Mouse (Mus musculus): ENCODE data around the gene Chrne.
A peak's percentile ranks its signal among the peaks of the same experiment; 100 is the strongest.

Chrne gene

GRCm38 (mm10) chr11:70619101-70619500, at the start of gene Chrne:
Chrne (minus strand) TSS chr11:70619216.
- DNase-seq (ENCODE audit: low spot score): no peak

GRCm38 (mm10) chr11:70668335-70668770, 49.3 kb upstream of the Chrne start:
- no peak for DNase-seq (ENCODE audit: low spot score)

GRCm38 (mm10) chr11:70667271-70668150, 48.5 kb upstream of the Chrne start:
- DNase-seq (ENCODE audit: low spot score): no peak

GRCm38 (mm10) chr11:70666687-70667086, 47.7 kb upstream of the Chrne start:
- DNase-seq (ENCODE audit: low spot score): no peak

DNA sequence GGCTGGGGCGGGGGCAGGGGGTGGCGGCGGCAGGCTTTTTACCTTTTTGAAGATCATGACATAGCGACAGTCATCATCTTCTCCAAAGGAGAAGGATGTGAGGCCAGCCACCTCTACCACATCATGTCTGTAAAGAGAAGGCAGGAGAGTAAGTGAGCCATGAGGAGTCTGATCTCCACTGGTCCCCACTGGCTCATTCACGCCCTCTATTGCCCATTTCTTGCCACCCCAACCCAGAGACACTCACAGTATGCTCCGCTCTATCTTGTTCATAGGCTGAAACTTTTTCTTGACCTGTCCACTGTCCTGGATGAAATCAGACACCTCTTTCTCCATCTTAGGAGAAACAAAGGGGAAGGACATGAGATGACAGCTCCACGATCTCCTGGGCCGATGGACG, 45.7 kb upstream of the Chrne start:
- no peak for DNase-seq (ENCODE audit: low spot score)

- no peak for DNase-seq (ENCODE audit: low spot score)
Measured at GRCm38 (mm10) chr11:70663957-70664356, 44.9 kb upstream of the Chrne start.

GRCm38 (mm10) chr11:70663101-70663500, 44.1 kb upstream of the Chrne start:
- DNase-seq (ENCODE audit: low spot score): no peak

DNA sequence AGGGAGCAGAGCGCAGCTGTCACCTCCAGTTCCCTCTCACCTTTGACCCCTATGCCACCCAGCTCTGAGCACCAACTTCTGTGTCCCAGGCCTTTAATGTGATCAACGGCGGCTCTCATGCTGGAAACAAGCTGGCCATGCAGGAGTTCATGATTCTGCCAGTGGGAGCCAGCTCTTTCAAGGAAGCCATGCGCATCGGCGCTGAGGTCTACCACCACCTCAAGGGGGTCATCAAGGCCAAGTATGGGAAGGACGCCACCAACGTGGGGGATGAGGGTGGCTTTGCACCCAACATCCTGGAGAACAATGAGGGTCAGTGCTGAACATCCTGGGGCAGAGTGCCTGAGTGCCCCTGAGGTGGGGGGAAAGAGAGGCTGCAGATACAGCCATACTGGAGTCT, 41.6 kb upstream of the Chrne start:
- no peak for DNase-seq (ENCODE audit: low spot score)

DNA sequence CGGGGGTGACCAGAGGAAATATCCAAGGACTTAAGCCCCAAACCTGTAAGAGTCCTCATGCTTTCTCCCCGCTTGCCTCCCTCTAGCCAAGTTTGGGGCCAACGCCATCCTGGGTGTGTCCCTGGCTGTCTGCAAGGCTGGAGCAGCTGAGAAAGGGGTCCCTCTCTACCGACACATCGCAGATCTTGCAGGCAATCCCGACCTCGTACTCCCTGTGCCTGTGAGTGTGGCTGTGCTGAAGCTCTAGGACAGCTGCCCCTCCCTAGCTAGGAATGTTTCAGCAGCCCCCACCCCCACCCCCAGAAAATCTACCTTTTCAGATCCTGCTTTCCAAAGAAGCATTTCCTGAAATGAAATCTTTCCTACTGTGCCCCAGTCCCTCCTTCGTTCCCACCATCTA, 39.9 kb upstream of the Chrne start:
- no peak for DNase-seq (ENCODE audit: low spot score)

DNA sequence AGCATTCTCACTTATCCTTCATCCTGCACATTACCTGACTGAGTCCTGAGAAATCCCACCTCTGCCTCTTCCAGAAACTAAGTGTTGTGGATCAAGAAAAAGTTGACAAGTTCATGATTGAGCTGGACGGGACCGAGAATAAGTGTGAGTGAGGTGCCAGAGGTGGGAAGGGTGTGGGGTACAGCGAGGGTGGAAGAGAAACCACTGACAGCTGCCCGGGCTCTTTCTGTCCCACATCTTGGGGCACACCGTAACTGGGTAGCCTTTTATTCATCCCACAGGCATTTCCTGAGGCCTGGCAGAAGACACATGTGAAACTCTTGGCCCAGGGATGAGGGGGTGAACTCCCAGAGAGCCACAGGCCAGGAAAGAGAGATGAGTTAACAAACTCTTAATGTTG, 39.5 kb upstream of the Chrne start:
- DNase-seq (ENCODE audit: low spot score): no peak

DNA sequence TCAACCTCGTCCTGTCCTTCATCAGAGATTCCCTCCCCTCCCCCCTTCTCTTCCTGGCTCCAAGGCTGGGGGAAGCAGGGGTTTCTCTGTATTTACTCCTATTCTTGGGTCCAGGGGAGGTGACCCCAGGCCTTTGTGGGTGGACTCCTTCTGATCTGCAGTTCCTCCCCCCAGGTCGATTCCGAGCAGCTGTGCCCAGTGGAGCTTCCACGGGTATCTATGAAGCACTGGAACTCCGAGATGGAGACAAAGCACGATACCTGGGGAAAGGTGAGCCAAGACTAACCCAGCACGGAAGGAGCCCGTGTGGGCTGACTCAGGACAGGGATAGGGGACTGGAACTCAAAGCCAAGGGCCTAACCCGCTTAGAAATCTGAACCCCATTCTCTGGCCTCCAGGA, 39.0 kb upstream of the Chrne start:
- no peak for DNase-seq (ENCODE audit: low spot score)

GRCm38 (mm10) chr11:70657573-70657972, 38.6 kb upstream of the Chrne start:
- DNase-seq (ENCODE audit: low spot score): no peak

DNA sequence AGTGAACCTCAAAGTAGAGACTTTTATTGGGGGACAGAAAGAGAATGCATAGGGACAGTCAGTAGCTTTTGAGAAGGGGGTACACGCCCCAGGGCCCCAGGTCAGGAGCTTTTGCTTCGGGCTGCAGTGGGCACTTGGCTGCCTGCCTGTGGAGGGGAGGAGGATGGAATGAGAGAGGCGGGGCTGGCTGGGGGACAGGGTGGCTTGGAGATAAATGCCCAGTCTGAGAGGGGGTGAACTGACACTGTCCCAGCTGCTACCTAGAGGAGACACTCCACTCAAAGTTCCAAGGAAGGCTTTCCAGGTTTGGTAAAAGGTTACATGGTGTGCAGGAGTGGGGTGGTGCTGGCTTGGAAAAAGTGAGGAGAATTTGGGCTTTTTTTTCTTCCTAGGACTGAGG, 37.9 kb upstream of the Chrne start, which contains the start of gene Eno3:
Gene Eno3 (plus strand): TSS at position 239 of the 400 bp plus-strand sequence.
- no peak for DNase-seq (ENCODE audit: low spot score)

GRCm38 (mm10) chr11:70656456-70656927, 37.5 kb upstream of the Chrne start:
- no peak for DNase-seq (ENCODE audit: low spot score)

DNA sequence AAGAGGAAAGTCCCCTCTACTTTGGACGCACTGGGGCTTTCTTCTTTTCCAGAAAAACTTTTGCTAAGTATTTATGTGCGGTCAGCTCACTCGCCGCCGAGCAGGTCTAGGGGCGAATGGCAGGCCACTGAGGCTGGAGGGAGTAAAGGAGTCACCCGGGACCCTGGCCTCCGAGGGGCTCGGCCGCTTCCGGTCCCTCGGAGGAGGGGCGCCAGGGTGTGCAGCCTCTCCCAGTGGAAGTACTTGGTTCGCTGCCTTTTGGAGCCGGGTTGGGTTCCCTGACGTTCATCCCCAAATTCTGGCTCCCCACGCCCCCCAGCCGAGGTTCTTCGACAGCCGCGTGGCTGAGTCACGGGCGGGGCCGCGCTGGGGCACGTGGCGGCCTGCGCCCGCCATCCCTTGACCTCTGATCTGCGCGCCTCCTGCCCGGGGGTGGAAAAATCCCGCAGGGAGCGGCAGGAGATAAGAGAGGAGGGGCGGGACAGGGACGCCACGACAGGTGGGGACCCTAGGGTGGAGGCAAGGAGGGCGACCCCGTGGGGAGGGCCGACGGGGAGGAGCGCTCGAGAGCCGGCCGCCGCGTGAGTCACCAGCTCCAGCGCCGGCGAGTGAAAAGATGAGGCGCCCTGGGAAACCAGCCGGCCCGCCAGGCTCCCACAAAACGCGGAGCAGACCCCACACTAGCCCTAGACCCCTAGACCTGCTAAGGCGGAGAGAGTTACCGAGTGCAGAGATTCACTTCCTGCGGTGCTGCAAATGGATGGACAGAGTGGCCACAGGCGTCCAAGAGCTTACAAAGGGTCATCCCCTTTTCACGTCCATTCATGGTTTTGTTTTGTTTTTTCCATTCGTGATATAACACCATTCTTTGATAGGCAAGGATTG, 36.8 kb upstream of the Chrne start:
- DNase-seq (ENCODE audit: low spot score): no peak

DNA sequence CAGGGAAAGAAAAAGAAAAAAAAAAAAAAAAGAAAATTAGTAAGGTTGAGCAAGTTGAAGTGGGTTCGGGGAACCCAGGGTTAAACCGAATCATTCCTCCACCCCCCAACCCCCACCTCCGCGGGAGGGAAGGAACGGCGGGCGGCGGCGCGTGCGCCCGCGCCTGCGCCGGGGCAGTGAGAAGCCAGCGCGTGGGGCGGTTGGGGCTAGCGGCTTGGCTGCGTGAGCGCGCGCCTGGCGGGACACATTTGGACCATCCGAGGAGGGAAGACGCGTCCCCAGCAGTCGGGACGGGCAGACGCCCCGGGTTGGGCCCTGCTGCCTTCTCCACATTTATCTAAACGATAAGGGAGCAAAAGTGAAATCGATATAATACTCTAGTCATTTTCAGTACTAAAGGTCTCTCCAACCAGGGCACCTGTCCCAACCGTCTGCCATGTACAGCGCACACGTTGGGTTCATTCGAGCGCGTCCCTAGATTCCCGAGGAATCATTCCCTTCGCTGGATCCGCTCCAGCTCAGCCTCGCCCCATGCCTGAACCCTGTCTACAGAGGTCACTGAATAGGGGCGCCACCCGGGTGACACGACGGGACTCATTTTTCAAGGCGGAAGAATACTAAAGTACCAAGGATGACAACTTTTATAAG, 36.0 kb upstream of the Chrne start:
- no peak for DNase-seq (ENCODE audit: low spot score)

DNA sequence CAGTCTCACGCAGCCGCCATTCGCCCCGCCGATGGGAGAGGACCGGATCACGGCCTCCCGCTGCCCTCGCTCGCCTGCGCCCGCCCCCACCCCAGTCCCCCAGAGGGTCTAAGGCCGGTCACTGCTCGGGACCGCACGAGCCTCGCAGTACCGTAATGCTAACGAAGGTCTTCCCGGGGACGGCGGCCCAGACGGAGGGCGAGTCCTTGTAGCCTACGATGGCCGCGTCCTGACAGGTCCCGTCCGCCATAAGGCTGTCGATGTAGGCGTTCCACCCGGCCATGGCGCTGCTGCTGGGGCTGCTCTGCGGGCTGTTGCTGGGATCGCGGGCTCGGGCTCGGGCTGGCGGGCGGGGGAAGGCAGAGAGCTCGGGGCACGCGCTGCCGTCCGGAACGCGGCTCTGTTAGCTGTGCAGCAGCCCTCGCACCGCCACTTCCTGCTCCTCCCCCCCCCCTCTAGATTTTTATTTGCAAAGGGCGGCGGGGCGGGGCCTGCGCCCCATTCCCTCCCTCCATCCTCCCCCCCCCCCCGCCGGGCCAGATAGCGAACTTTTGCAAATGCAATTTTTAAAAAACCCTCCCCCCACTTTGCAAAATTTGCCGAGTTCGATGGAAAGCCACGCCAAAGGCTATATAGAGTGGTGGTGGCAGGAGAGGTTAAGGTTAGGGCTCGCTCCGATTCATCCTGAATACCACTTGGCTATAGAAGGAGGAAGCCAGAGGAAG, 35.3 kb upstream of the Chrne start, which contains the start of gene Pfn1:
Gene Pfn1 (minus strand): TSS at position 447 of the 725 bp plus-strand sequence.
- DNase-seq (ENCODE audit: low spot score): peak; percentile 54

GRCm38 (mm10) chr11:70653345-70654197, 34.6 kb upstream of the Chrne start:
- DNase-seq (ENCODE audit: low spot score): no peak

- no peak for DNase-seq (ENCODE audit: low spot score)
Measured at GRCm38 (mm10) chr11:70652884-70653344, 33.9 kb upstream of the Chrne start.

All from left cerebral cortex, adult 11 months (tissue).